Mouse (Mus musculus) testis, postnatal 10 days (tissue): ENCODE measurements at regions not wholly inside any gene's neighbourhood (a gene's known extent, or its start where the extent isn't known, plus 50 kb on each side); places are given as distances from the start of the nearest gene placed in this dataset.

Experiments used
- DNase-seq: peaks from one replicate; pipeline ENCODE4 v3.0.0; 2021; ENCODE audit warnings: low spot score

DNA sequence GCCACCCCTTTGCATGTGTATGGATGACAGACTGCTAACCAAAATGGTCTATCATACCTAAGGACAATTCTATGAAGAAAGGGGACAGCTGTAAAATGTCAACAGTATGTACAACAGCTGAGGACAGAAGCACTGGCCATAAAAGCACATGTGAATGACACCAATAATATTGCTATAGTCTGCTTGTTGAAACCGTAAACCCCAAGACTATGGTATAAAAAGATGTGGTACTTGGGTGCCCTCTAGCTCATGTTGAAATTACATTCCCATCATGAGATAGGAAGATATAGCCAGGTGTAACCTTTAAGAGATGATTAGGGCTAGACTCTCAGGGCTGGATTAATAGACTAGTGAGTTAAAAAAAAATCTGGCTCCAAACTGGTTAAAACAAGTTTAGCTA lies 361.6 kb upstream of the Sptlc3 start:
- DNase-seq, result no peak

GRCm38 (mm10) chr2:139147004-139147403 lies 346.7 kb upstream of the Sptlc3 start:
- DNase-seq, result no peak

DNA sequence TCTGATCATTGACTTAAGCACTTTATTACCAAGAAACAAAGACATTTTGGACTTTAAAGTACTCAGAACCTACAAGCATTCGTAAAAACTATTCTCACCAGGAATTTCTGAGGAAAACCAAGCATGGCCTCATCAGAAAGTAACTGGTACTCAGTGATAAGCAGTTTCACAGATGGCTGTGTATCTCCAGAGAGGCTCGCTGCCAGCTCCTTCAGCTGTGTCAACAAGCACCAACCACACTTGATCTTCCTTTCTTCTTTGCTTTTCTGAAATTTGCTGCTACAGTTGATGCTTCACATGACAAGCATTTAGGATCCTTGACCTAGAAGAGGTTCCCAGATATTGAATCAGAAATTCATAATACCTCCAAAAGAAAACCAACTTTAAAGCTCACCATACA lies 314.1 kb upstream of the Sptlc3 start:
- DNase-seq, result no peak

- no peak for DNase-seq
Measured at GRCm38 (mm10) chr2:139198281-139198680, 295.4 kb upstream of the Sptlc3 start.

DNA sequence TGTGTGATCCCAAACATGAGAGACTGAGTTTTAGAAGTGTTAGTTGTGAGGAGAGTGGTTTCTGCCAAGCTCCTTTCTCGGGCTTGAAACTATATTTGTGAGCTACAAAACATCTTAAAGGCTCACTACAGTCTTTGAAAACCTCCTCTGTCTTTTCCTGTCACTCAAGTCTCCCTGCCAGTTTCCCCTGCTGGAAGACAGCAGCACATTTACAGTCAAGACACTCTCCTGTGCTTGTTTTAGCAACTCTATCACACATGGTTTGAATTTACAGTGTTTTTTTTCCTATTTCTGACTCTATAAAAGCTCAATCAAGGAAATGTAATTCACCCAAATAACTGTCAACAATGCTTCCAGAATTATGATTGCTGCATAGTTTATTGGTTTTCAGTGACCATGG lies 286.1 kb upstream of the Sptlc3 start:
- no peak for DNase-seq

- no peak for DNase-seq
Measured at GRCm38 (mm10) chr2:139220757-139221400, 272.8 kb upstream of the Sptlc3 start.

GRCm38 (mm10) chr2:139230453-139230852 lies 263.3 kb upstream of the Sptlc3 start:
- DNase-seq, result no peak

GRCm38 (mm10) chr2:139250138-139250537 lies 243.6 kb upstream of the Sptlc3 start:
- DNase-seq, result no peak

DNA sequence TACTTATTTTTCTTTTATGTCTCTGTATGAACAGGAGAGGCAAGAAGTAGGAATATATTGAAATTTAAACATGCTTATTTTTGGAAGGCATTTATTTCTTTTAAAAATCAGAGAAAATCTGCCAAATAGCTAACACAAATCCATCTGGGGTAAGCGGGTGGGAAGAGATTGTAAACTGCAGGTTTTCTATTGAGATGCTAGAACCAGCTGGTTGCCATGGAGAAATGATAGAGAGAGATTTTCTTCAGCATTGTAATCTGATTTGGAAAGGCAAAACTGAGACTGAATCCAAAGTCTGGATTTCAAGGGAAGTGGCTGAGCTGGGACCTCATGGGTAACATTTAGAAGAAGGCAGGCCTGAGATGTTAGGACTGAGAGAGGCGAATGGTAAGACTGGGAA lies 226.6 kb upstream of the Sptlc3 start:
- DNase-seq, result no peak

- DNase-seq, result no peak
Measured at GRCm38 (mm10) chr2:139276581-139276980, 217.1 kb upstream of the Sptlc3 start.

DNA sequence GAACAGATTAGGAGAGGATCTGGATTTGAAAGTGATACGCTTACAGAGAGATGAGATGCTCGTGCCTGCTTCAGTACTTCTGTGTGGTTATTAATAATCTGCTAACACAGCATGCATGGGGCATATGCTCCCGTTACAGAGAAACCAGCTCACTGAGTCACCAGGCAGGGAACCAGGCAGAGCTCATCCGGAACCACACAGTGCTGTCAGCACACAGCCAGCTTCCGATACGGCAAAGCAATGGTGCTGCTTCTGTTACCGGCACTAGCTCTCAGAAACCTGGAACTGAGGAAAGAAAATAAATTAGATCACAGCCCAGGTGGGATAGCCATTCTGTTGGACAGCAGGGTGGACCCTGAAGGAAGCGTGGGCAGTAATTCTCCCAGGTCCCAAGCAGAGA lies 216.1 kb upstream of the Sptlc3 start:
- no peak for DNase-seq

GRCm38 (mm10) chr2:139281056-139281455 lies 212.7 kb upstream of the Sptlc3 start:
- no peak for DNase-seq

DNA sequence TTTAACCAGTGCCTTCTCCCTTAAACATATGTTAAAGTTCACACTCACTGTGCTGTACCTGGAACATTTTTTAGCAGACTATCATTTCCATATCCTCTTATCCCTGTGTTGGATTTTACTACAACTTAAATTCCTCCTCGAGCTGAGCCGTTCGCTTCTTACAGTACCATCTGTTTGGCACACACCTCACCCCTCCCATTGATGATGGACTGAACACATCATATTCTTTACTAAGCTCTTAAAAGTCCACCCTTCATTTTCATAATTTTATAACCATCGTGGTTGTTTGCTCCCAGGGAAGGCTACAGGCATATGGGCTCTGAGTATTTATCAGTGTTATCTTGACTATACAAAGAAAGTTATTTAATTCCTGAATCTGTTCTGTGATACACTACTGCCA lies 209.4 kb upstream of the Sptlc3 start:
- no peak for DNase-seq

GRCm38 (mm10) chr2:139286446-139286845 lies 207.3 kb upstream of the Sptlc3 start:
- DNase-seq, result no peak

GRCm38 (mm10) chr2:139298541-139299152 lies 195.1 kb upstream of the Sptlc3 start:
- peak; percentile 40 for DNase-seq

GRCm38 (mm10) chr2:139311401-139311812 lies 182.3 kb upstream of the Sptlc3 start:
- no peak for DNase-seq

GRCm38 (mm10) chr2:139312053-139312452 lies 181.7 kb upstream of the Sptlc3 start:
- no peak for DNase-seq

- DNase-seq, result no peak
Measured at GRCm38 (mm10) chr2:139322509-139322908, 171.2 kb upstream of the Sptlc3 start.

DNA sequence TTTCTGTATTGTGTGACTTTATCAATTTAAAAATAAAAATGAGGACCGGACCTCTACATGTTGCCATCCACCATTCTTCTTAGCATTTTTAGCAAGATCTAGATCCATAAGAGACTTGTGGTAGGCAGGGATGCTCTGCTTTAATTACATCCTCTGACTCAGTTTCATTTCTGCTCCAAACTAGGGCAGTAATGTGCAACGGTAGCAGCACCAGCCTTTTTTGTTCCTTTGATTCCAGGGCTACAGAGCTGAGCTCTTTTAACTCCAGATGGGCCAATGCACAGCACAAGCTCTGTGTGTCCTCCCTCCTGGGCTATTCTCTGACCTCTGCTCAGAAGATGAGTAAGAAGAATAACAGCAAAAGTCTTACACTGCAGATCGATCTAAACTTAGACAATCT lies 168.2 kb upstream of the Sptlc3 start:
- no peak for DNase-seq

DNA sequence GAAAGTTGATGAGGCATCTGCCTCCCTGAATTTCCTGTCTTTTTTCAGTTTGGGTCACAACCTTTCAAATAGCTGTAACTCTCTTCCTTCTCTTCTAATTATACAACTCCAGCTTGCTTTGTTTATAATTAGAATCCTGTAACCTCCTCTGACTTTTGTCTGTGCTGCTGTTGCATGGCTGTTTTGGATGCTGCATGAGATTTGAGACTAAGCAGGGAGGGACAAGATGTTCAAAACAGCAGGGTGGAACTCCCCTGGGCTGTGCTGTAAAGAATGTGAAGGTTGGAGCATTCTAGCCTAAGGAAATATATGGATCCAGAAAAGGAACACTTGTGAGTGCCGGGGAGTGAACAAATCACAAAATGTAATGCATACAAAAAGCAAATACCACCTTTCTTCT lies 159.0 kb upstream of the Sptlc3 start:
- DNase-seq, result no peak

DNA sequence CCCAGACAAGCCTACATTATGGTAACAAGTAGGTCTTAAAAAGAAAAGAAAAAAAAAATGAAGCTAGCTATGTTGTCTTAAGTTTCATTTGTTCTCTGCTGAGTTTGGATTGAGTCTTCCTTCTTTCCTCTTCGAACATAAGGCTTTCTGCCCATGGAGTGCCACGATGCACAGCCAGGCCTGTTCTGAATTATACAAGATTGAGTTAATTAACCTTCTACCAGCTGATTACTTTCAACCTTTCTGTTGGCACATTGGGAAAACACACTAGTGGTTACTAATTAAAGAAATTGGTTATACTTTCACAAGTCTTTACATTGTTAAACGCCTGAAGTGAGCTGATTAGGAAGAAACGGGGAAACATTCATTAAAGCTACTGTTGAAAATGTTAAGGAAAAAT lies 155.5 kb upstream of the Sptlc3 start:
- DNase-seq, result no peak

GRCm38 (mm10) chr2:139356280-139357010 lies 137.3 kb upstream of the Sptlc3 start:
- DNase-seq, result no peak

- DNase-seq, result no peak
Measured at GRCm38 (mm10) chr2:139362245-139362847, 131.4 kb upstream of the Sptlc3 start.
